ENCODE assay signal across 8 mouse cellular contexts in genomic region chr2:74704999-74705466, GRCm38 (mm10). TPM values are rescaled to one million over a fixed set of nuclear protein-coding genes. Genes with fewer than 3 reads are reported as not detected.
DNase-seq lines count a peak whose midpoint lies in the region; ATAC-seq and TF ChIP-seq lines count a peak whose summit lies in the region.

No protein-coding gene starts in this region.

- no peak for TF ChIP-seq CTCF in small intestine, adult 2 months (IDR thresholded peaks at IDR 0.05; ENCODE audit: extremely low read depth, insufficient read length, insufficient replicate concordance, low read depth, low read length)

- no peaks in the 10 kb centered on the region for H3K36me3 ChIP-seq in forebrain, embryonic 16.5 days (ENCODE audit: control insufficient read depth, insufficient read depth)
- peaks cover 3% of the 10 kb centered on the region; the same call in 1 of the 2 replicates for H3K36me3 ChIP-seq in limb, embryonic 10.5 days
- H3K36me3 ChIP-seq in small intestine, adult 2 months (ENCODE audit: control insufficient read depth, insufficient read depth, low read length) = no peaks in the 10 kb centered on the region

- under 1% methylated on average over 40 of the region's 66 CpGs for whole genome bisulfite sequencing in forebrain, embryonic 16.5 days
- WGBS in limb, embryonic 10.5 days = 3% methylated on average over 62 of the region's 66 CpGs
- 3% methylated on average over 62 of the region's 66 CpGs for WGBS in small intestine, adult 2 months

- no peak for TF ChIP-seq POLR2A in small intestine, adult 2 months (IDR thresholded peaks at IDR 0.05; ENCODE audit: low read depth, low read length)

- no peak overlapping the region for H3K9ac ChIP-seq in forebrain, embryonic 16.5 days (replicated peaks; ENCODE audit: low read depth, low read length)

- H3K4me1 ChIP-seq in forebrain, embryonic 16.5 days (replicated peaks; ENCODE audit: control insufficient read depth, insufficient read depth, low read length) = peaks cover 13% of the 10 kb centered on the region
- H3K4me1 ChIP-seq in limb, embryonic 10.5 days = peaks cover 78% of the 10 kb centered on the region
- H3K4me1 ChIP-seq in small intestine, adult 2 months (ENCODE audit: control insufficient read depth, insufficient read depth, insufficient read length, low read length) = peaks cover 6% of the 10 kb centered on the region; the same call in 1 of the 2 replicates

- peak overlapping the region; percentile 31 for H3K4me3 ChIP-seq in forebrain, embryonic 16.5 days (replicated peaks; ENCODE audit: low read length)
- peak overlapping the region; percentile 80 for H3K4me3 ChIP-seq in limb, embryonic 10.5 days
- peak overlapping the region; percentile 63 for H3K4me3 ChIP-seq in small intestine, adult 2 months (ENCODE audit: low read depth, low read length)

- peak; percentile 57 for DNase-seq in 3T3-L1 (ENCODE audit: low read depth, low spot score)
- no peak for DNase-seq in limb, embryonic 10.5 days (ENCODE audit: low spot score)
- DNase-seq in right cerebral cortex, postnatal 14 days = no peak
- DNase-seq in spleen, postnatal 36 days (ENCODE audit: low spot score in 2 of 2) = no peak
- DNase-seq in urinary bladder, postnatal 36 days (ENCODE audit: low spot score in 2 of 2) = no peak

- no peaks in the 10 kb centered on the region for H3K9me3 ChIP-seq in forebrain, embryonic 16.5 days (ENCODE audit: control insufficient read depth, low read length)
- no peaks in the 10 kb centered on the region for H3K9me3 ChIP-seq in limb, embryonic 10.5 days (replicated peaks)

- peak overlapping the region; percentile 37 for H3K4me2 ChIP-seq in forebrain, embryonic 16.5 days (ENCODE audit: low read length)

- H3K27me3 ChIP-seq in forebrain, embryonic 16.5 days (replicated peaks; ENCODE audit: control insufficient read depth, insufficient read depth, low read length) = peaks cover 86% of the 10 kb centered on the region
- peaks cover 48% of the 10 kb centered on the region for H3K27me3 ChIP-seq in limb, embryonic 10.5 days (ENCODE audit: low read depth, poor library complexity, severe bottlenecking)
- peaks cover 70% of the 10 kb centered on the region for H3K27me3 ChIP-seq in small intestine, adult 2 months (ENCODE audit: control insufficient read depth, insufficient read depth, low read length)

- peak; percentile 12 for ATAC-seq in CD4-positive, CD25-positive, alpha-beta regulatory T cell, adult 4 months
- ATAC-seq in forebrain, embryonic 16.5 days = no peak

- no peak overlapping the region for H3K27ac ChIP-seq in forebrain, embryonic 16.5 days (ENCODE audit: low read length)
- peak overlapping the region; percentile 99 for H3K27ac ChIP-seq in limb, embryonic 10.5 days
- no peak overlapping the region for H3K27ac ChIP-seq in small intestine, adult 2 months (ENCODE audit: insufficient read depth, low read depth, low read length)

RNA-seq across cellular contexts. Expression of gene Hoxd8, which starts 0.6 kb away (rescaled TPM):
- not detected for polyA plus RNA-seq in CD4-positive, CD25-positive, alpha-beta regulatory T cell, adult 4 months (2017; shearing (Covaris generic))
- not detected in 2 replicates for polyA plus RNA-seq in forebrain, embryonic 16.5 days (2015; fragmentation: Nextera tagmentation; extraction: Ambion mirVana)
- 11.6 and 17.4 TPM in 2 replicates for polyA plus RNA-seq in limb, embryonic 10.5 days (2016; fragmentation: Nextera tagmentation; extraction: Ambion mirVana)
- polyA plus RNA-seq in small intestine, adult 2 months (2012; rRNA removed) = 0.60 and 3.1 TPM in 2 replicates

RNA-seq across cellular contexts. Expression of gene Hoxd3, which starts 6.7 kb away (rescaled TPM):
- not detected for polyA plus RNA-seq in CD4-positive, CD25-positive, alpha-beta regulatory T cell, adult 4 months (2017; shearing (Covaris generic))
- polyA plus RNA-seq in forebrain, embryonic 16.5 days (2015; fragmentation: Nextera tagmentation; extraction: Ambion mirVana) = not detected in 2 replicates
- polyA plus RNA-seq in limb, embryonic 10.5 days (2016; fragmentation: Nextera tagmentation; extraction: Ambion mirVana) = 1.4 and 3.0 TPM in 2 replicates
- polyA plus RNA-seq in small intestine, adult 2 months (2012; rRNA removed) = 0.42 and 0.48 TPM in 2 replicates

RNA-seq across cellular contexts. Expression of gene Hoxd4, which starts 6.7 kb away (rescaled TPM):
- polyA plus RNA-seq in CD4-positive, CD25-positive, alpha-beta regulatory T cell, adult 4 months (2017; shearing (Covaris generic)) = not detected
- polyA plus RNA-seq in forebrain, embryonic 16.5 days (2015; fragmentation: Nextera tagmentation; extraction: Ambion mirVana) = not detected in 2 replicates
- 1.2 and 2.3 TPM in 2 replicates for polyA plus RNA-seq in limb, embryonic 10.5 days (2016; fragmentation: Nextera tagmentation; extraction: Ambion mirVana)
- polyA plus RNA-seq in small intestine, adult 2 months (2012; rRNA removed) = 1.2 and 2.9 TPM in 2 replicates

RNA-seq across cellular contexts. Expression of gene Hoxd9, which starts 7.5 kb away (rescaled TPM):
- not detected for polyA plus RNA-seq in CD4-positive, CD25-positive, alpha-beta regulatory T cell, adult 4 months (2017; shearing (Covaris generic))
- not detected in 2 replicates for polyA plus RNA-seq in forebrain, embryonic 16.5 days (2015; fragmentation: Nextera tagmentation; extraction: Ambion mirVana)
- polyA plus RNA-seq in limb, embryonic 10.5 days (2016; fragmentation: Nextera tagmentation; extraction: Ambion mirVana) = 38.0 and 52.3 TPM in 2 replicates
- 0.24 and 0.34 TPM in 2 replicates for polyA plus RNA-seq in small intestine, adult 2 months (2012; rRNA removed)

RNA-seq across cellular contexts. Expression of gene Hoxd10, which starts 13.3 kb away (rescaled TPM):
- polyA plus RNA-seq in CD4-positive, CD25-positive, alpha-beta regulatory T cell, adult 4 months (2017; shearing (Covaris generic)) = not detected
- polyA plus RNA-seq in forebrain, embryonic 16.5 days (2015; fragmentation: Nextera tagmentation; extraction: Ambion mirVana) = not detected in 2 replicates
- polyA plus RNA-seq in limb, embryonic 10.5 days (2016; fragmentation: Nextera tagmentation; extraction: Ambion mirVana) = 51.1 and 68.0 TPM in 2 replicates
- polyA plus RNA-seq in small intestine, adult 2 months (2012; rRNA removed) = not detected in 2 replicates
